Mouse (Mus musculus) right cerebral cortex, postnatal 4 days (tissue): ENCODE data around the gene Kcnc1.

Experiments used
- DNase-seq: peaks from one replicate; pipeline ENCODE4 v3.0.0-alpha.2; 2022

The Kcnc1 gene

GRCm38 (mm10) chr7:46482099-46482531 is 85.8 kb downstream of the Kcnc1 start:
- no peak for DNase-seq

GRCm38 (mm10) chr7:46483050-46483449 is 86.8 kb downstream of the Kcnc1 start:
- DNase-seq: no peak

- no peak for DNase-seq
Measured at GRCm38 (mm10) chr7:46484223-46484622, 87.9 kb downstream of the Kcnc1 start.

GRCm38 (mm10) chr7:46486761-46487160 is 90.5 kb downstream of the Kcnc1 start:
- DNase-seq: no peak

DNA sequence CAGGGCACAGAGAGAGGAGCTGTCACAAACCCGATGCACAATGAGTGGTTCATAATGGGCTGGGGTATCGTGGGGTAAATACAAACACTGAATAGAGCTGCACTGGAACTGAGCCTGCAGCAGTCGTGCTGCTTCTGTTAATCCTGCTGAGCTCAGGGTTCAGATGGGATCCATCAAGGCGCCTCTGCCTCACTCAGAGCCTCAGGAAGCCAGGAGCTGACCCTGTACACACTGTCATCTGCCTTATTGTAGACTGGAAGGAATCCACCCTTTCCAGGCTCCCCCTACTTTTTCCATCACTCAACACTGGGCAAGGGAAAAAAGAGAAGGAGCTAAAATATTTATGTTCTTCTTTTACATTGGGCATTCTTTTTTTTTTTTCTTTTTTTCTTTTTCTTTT is 91.1 kb downstream of the Kcnc1 start:
- DNase-seq: no peak
